Mouse (Mus musculus): ENCODE data around the gene Polr3e.

DNA sequence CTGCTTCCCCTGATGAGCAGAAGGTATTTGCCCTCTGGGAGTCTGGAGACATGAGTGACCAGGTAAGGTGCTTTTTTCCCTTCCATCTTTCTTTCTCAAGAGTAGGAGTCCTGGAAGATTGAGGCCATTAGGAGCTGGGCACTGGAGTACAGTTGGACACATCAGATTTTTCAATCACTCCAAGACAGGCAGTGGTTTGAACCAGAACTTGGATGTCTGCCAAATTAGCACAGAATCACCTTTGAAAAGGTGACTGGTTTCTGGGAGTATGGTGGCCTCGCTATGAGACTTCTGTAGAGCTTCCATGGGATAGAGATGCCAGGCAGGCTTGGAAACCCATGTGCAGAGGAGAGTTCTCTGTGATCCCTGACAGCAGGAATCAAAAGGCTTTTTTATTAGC lies 25.0 kb downstream of the Polr3e start:
- TF ChIP-seq POLR2A (IDR thresholded peaks at IDR 0.05; ENCODE audit: low read depth, low read length): no peak
- TF ChIP-seq CTCF (IDR thresholded peaks at IDR 0.05; ENCODE audit: borderline replicate concordance, insufficient read depth, low read length): no peak
